Mouse (Mus musculus): ENCODE measurements around the gene Gm45021.

The Gm45021 gene

GRCm38 (mm10) chr6:48573280-48573679, 16.1 kb upstream of the Gm45021 start:
- DNase-seq: no peak

GRCm38 (mm10) chr6:48573981-48574380, 15.4 kb upstream of the Gm45021 start:
- no peak for DNase-seq

- no peak for DNase-seq
Observed at GRCm38 (mm10) chr6:48578736-48579135, 10.7 kb upstream of the Gm45021 start.

GRCm38 (mm10) chr6:48579215-48579648, 10.2 kb upstream of the Gm45021 start:
- no peak for DNase-seq

- no peak for DNase-seq
Observed at GRCm38 (mm10) chr6:48581257-48581656, 8.2 kb upstream of the Gm45021 start.

GRCm38 (mm10) chr6:48582037-48582436, 7.4 kb upstream of the Gm45021 start:
- peak; percentile 31 for DNase-seq

- no peak for DNase-seq
Observed at GRCm38 (mm10) chr6:48591221-48591845, 1.9 kb downstream of the Gm45021 start.

- no peak for DNase-seq
Observed at GRCm38 (mm10) chr6:48591871-48592270, 2.5 kb downstream of the Gm45021 start.

GRCm38 (mm10) chr6:48593158-48594042, 4.0 kb downstream of the Gm45021 start, which contains the start of the genes Repin1 and Gm44965:
Repin1 (plus strand) TSS chr6:48593883.
Gm44965 (plus strand) TSS chr6:48593941.
- DNase-seq: peak; percentile 89

GRCm38 (mm10) chr6:48594043-48594738, 4.8 kb downstream of the Gm45021 start:
- no peak for DNase-seq

- no peak for DNase-seq
Observed at GRCm38 (mm10) chr6:48595278-48595677, 5.9 kb downstream of the Gm45021 start.

GRCm38 (mm10) chr6:48596545-48597232, 7.3 kb downstream of the Gm45021 start:
- DNase-seq: no peak

GRCm38 (mm10) chr6:48597233-48597625, 7.8 kb downstream of the Gm45021 start:
- no peak for DNase-seq

GRCm38 (mm10) chr6:48600594-48600993, 11.2 kb downstream of the Gm45021 start:
- no peak for DNase-seq

GRCm38 (mm10) chr6:48601271-48602079, 12.1 kb downstream of the Gm45021 start, which contains the start of gene Zfp775:
Zfp775 (plus strand) TSS chr6:48602063.
- DNase-seq: peak; percentile 96

- DNase-seq: peak; percentile 56
Observed at GRCm38 (mm10) chr6:48602080-48602741, 12.8 kb downstream of the Gm45021 start.

- no peak for DNase-seq
Observed at GRCm38 (mm10) chr6:48608124-48608523, 18.7 kb downstream of the Gm45021 start.

- DNase-seq: no peak
Observed at GRCm38 (mm10) chr6:48609512-48609911, 20.1 kb downstream of the Gm45021 start.

GRCm38 (mm10) chr6:48610657-48611056, 21.2 kb downstream of the Gm45021 start:
- DNase-seq: no peak

- no peak for DNase-seq
Observed at GRCm38 (mm10) chr6:48613464-48613863, 24.1 kb downstream of the Gm45021 start.

- DNase-seq: no peak
Observed at GRCm38 (mm10) chr6:48614756-48615155, 25.3 kb downstream of the Gm45021 start.
